Mouse (Mus musculus) embryonic stem cell, embryonic (primary cell): Measurements from ENCODE around the gene Lrsam1.

Experiments used
- CTCF ChIA-PET, 4 experiments: fragments of 300-600 bp in 2 of 4; fragments of 350-600 bp in 2 of 4; sonication (Branson Sonifier 250); formaldehyde crosslinking; loops; one replicate each; lab custom pipeline; 2022; ENCODE audit warnings: inconsistent platforms in 2 of 4; lab: Charles Lee
- POLR2A ChIA-PET, 4 experiments: fragments of 300-600 bp in 2 of 4; fragments of 350-600 bp in 2 of 4; sonication (Branson Sonifier 250); formaldehyde crosslinking; loops; one replicate each; lab custom pipeline; 2022; ENCODE audit warnings: antibody characterized with exemption in 4 of 4, inconsistent platforms in 1 of 4; lab: Charles Lee

The Lrsam1 gene

GRCm38 (mm10) chr2:32879593-32879992 is 81.8 kb downstream of the Lrsam1 start:
- ChIA-PET POLR2A (interaction anchor here in 2 of 4 experiments (0.8 to 11.5 kb wide), 7 partner anchors 11 to 77 kb away, joined by 3 to 81 read pairs (median 4); no protein-coding TSS in a partner anchor), CTCF (interaction anchor here in 2 of 4 experiments (0.7 to 1.9 kb wide), 5 partner anchors 21 to 49 kb away, joined by 3 to 5 read pairs (median 3); no protein-coding TSS in a partner anchor)

GRCm38 (mm10) chr2:32878396-32878795 is 83.0 kb downstream of the Lrsam1 start:
- CTCF ChIA-PET: interaction anchor here in 3 of 4 experiments (0.6 to 3.2 kb wide), 3 partner anchors 50 to 146 kb away, joined by 3 to 17 read pairs (median 4); no protein-coding TSS in a partner anchor

GRCm38 (mm10) chr2:32877761-32878393 is 83.5 kb downstream of the Lrsam1 start:
- CTCF ChIA-PET: interaction anchor here in 1 of 4 experiments (0.5 to 3.2 kb wide), 3 partner anchors 20 to 74 kb away, joined by 3 to 17 read pairs (median 4); no protein-coding TSS in a partner anchor

More at GRCm38 (mm10) chr2:32878396-32878795, 83.0 kb downstream of the Lrsam1 start:
- POLR2A ChIA-PET: interaction anchor here in 2 of 4 experiments (0.7 to 11.5 kb wide), 5 partner anchors 13 to 1963 kb away, joined by 3 to 81 read pairs (median 4); no protein-coding TSS in a partner anchor

GRCm38 (mm10) chr2:32877303-32877702 is 84.1 kb downstream of the Lrsam1 start:
- CTCF ChIA-PET: interaction anchor here in 3 of 4 experiments (0.5 to 3.2 kb wide), 7 partner anchors 19 to 254 kb away, joined by 3 to 17 read pairs (median 3); no protein-coding TSS in a partner anchor
- POLR2A ChIA-PET: interaction anchor here in 2 of 4 experiments (0.7 to 1.8 kb wide), 22 partner anchors 9 to 150 kb away, joined by 3 to 7 read pairs (median 3); partner anchors contain the start of genes Lrsam1 (in 1 of the 2) and Rpl12 (in 1 of the 2)

More at GRCm38 (mm10) chr2:32877761-32878393, 83.5 kb downstream of the Lrsam1 start:
- POLR2A ChIA-PET: interaction anchor here in 2 of 4 experiments (0.7 to 11.5 kb wide), 15 partner anchors 13 to 1963 kb away, joined by 3 to 81 read pairs (median 4); no protein-coding TSS in a partner anchor

GRCm38 (mm10) chr2:32876490-32877302 is 84.7 kb downstream of the Lrsam1 start:
- POLR2A ChIA-PET: interaction anchor here in 2 of 4 experiments (0.6 to 1.8 kb wide), 22 partner anchors 9 to 390 kb away, joined by 3 to 7 read pairs (median 3); partner anchors contain the start of genes Lrsam1 (in 1 of the 2) and Rpl12 (in 1 of the 2)
- CTCF ChIA-PET: interaction anchor here in 3 of 4 experiments (0.6 to 3.2 kb wide), 6 partner anchors 18 to 254 kb away, joined by 3 to 17 read pairs (median 4); no protein-coding TSS in a partner anchor

GRCm38 (mm10) chr2:32875675-32876489 is 85.5 kb downstream of the Lrsam1 start, which contains the start of gene Fam129b:
TSS of gene Fam129b (plus strand) at chr2:32876114.
- POLR2A ChIA-PET: interaction anchor here in 3 of 4 experiments (0.6 to 4.1 kb wide), 14 partner anchors 10 to 327 kb away, joined by 3 to 18 read pairs (median 6); partner anchors contain the start of genes Lrsam1 (in 1 of the 3) and Rpl12 (in 1 of the 3)
- CTCF ChIA-PET: interaction anchor here in 3 of 4 experiments (0.7 to 3.8 kb wide), 7 partner anchors 9 to 53 kb away, joined by 3 to 17 read pairs (median 13); no protein-coding TSS in a partner anchor
